Mouse (Mus musculus) embryo, embryonic 11 days (tissue): ENCODE measurements around the gene Actg1.

Experiments used
- DNase-seq: peaks from one replicate; pipeline ENCODE4 v3.0.0-alpha.2; 2015

The Actg1 gene

DNA sequence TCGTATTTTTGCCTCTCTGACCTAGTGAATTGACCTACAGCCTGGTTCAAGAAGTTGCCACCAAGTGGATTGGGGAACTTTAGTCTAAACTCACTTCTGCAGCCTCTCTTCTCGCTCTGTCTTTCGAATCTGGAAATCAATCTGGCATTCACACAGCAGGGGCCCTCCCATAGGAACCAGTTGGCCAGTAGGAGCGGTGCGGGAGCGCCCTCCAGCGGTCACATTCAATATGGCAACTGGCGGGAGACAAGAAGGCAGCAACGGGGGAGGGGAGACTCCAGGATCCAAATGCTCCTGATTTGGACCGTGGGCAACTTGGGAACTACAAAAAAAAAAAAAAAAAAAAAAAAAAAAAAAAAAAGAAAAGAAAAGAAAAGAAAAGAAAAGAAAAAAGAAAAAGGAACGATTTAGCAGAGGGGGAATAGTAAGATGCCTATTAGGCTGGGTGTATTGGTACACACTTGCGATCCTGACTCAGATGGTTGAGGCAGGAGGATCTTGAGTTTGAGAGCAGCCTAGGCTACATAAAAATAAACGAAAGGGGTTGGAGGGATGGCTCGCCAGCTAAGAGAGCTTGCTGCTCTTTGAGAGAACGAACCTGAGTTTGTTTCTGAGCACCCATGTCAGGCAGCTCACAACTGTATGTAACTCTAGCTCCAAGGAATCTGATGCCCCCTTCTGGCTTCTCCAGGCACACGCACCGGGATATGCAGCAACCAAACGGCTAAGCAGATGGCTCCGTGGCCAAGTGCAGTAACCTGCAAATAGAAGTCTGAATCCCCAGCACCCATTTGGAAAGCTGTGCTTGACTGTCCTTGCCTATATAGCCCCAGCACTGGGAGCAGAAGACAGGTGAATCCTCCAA, 40.5 kb downstream of the Actg1 start:
- peak; percentile 93 for DNase-seq

DNA sequence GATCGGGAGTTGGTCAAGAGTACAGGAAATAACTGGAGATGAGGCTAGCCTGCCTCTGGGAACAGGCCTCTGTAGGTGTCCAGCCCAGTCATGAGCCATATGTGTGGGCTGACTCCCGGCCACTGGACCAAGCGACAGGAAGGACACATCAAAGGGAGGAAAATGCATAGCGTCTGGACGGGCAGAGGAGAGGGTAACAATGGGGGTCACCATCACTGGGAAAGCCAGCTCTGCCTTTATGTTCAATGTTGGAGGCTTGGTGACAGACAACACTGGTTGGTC, 41.3 kb downstream of the Actg1 start:
- no peak for DNase-seq

- no peak for DNase-seq
Measured at GRCm38 (mm10) chr11:120306366-120307131, 41.8 kb downstream of the Actg1 start.

DNA sequence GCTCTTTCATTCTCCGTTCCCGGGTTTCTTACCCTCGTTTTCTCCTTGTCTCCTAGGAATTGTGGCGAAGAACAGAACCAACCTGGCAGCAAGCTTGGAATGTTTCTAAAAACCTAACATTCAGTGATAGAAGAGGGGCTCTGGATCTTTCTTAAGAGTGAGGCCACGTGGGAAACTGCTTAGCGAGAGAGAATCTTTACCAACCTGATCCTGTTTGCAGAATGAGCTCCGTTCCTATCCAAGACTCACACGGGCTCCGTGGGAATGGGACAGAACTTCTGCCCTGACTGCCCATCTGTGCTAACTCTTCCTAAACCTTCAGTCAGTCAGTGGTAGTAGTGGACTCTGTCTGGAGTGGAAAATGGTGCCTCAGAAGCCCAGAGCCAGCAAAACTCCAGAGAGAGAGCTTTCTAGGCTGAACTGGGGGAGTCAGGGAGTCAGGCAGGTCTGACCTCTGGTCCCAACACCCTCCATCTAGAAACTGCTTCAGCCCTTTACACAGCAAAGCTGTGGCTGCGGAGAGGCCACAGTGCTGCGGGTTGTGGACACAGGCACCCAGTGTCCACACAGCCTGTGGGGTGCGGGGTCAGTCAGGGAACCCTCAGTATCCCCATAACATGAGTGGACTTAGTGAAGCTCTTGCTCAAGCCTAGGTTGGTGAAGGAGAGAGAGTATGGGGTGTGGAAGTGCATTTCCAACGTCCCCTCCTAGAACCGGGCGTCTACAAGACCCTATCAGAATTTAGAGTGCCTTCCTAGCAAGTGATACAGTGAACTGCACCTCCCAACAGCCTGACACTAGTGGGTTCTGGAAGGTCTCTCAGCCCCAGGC, 42.6 kb downstream of the Actg1 start:
- no peak for DNase-seq

DNA sequence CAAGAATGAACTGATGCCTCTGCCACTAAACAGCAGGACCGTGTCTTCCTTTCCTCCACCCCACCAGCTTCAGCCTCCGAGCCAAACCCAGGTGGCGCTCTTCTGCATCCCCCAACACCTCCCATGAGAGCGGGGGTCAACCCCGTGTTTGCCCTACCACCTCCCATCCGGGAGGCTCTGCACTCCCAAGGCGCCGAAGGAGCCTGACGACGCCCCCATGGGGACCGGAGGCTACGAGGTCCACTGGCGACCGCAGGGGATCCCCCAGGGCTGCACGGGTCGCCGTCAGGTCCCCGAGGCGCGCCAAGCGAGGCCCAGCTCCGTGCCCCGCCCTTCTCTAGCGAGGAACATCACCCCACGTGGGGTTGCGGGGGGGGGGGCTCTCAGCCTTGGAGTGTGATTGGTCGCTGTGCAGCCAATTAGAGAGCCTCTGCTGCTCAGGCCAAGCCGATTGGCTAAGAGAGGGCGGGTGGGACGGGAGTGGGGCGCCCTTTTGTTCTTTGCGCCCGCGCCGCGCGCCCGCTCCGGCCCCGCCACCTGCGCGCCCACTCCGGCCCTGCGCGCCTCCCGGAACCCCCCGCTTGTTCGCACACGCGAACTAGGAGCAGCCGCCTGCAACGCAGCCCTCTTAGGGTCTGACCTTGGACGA, 43.3 kb downstream of the Actg1 start:
- DNase-seq, result peak; percentile 98

GRCm38 (mm10) chr11:120304350-120304694, 44.0 kb downstream of the Actg1 start:
- no peak for DNase-seq

GRCm38 (mm10) chr11:120303559-120304349, 44.6 kb downstream of the Actg1 start:
- DNase-seq, result no peak

DNA sequence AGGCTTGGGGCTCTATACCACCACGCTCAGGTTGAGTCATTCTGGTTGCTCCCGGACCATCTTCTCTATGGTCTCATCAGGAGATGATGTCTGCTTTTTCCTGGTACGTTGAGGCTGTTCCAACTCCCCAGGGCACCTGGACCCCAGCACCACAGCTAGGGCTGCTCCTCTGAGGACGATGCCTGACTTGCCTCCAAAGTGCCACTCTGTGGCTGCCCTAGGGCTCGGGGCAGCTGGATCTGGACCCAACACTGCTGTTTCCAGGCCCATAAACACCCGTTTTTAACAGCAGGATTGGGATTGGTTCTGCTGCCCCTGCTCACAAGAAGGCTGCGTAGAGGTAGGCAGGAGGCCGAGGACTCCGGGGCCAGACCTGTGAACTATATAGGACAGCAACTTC, 45.2 kb downstream of the Actg1 start:
- no peak for DNase-seq

- DNase-seq, result no peak
Measured at GRCm38 (mm10) chr11:120299484-120299883, 48.9 kb downstream of the Actg1 start.

DNA sequence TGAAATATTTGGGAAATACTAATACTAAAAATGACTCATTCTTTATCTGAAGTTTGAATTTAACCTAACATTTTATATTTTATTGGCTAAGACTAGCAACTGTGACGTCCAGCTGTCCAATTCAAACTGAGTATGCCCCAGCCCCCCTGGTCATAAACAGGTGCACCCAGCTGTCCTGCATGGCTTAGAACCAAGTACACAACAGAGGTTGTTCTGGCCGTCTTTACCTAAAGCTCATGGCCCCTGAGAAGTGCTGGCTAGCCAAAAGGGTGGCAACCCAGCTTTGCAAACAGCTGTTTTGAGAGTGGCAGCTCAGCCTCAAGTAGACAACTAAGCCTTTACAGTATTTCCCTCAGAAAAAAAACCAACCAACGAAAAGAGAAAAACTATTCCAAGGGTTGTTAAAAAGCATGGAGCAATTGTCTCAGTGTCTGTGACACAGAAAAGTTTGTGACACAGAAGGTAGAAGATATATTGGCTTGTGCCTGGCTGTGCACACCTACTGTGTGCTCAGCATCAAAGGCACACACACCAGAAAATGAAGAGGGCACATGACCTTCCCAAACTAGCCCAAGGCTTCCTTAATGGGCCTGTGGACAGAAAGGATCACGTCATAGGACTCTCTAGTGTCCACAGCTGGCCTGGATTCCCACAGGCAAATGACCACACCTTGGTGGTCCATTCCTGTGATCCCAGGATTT, 49.8 kb downstream of the Actg1 start:
- DNase-seq, result no peak

GRCm38 (mm10) chr11:120297767-120298166, 50.6 kb downstream of the Actg1 start:
- DNase-seq, result no peak

DNA sequence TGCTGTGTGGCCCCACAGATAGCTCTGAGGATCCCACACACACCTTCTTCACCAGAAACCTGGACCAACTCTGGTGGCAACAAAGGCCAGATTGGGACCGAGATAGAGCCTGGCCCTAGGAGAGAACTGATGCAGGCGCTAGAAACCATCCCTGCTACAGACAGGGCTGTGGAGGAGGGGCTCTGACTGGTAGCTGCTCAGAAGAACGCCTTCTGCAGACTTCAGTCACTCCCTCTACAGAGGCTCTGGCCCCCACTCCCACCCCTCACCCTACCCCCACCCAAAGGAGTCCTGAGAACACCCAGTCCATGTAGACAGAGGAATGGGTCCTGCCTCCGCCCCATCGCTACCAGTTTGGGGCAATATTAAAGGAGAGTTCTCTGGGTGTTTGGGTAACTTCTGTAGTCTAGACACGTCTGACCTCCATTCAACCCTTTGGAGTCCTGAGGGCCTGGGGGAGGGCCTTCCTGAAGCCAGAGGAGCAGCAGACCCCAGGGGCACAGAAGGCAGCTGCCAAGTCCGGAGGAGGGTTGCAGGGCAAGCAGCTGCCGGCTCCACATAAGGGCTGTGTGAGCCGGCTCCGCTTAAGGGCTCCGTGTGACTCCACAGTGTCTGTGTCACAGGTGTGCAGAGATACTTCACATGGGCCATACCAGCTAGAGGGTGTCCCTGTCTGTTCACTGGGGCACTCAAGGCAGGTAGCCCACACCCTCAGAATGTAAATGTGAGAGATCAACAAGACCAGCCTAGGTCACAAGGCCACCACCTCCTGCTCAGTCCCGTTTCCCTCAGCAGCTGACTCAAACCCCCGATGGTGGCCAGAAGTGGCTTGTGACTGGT, 51.8 kb downstream of the Actg1 start:
- peak; percentile 66 for DNase-seq
